Mouse (Mus musculus) heart, embryonic 14.5 days (tissue): ENCODE measurements around the gene Grasp. TPM values are rescaled to one million over a fixed set of nuclear protein-coding genes. Genes with fewer than 3 reads are reported as not detected.

Source experiments
- ATAC-seq: fragments of 200-750 bp; cut with Nextera tagmentation; 2 replicates; pipeline ENCODE4 v1.8.0; 2017; ENCODE audit warnings: low read depth, moderate TSS enrichment; ENCODE audit not compliant: insufficient number of reproducible peaks, insufficient read depth, low FRiP score
- H3K27ac ChIP-seq, 2 experiments: fragments of 200-500 bp in 1 of 2; fragments of 300-500 bp in 1 of 2; sonication (generic) in 1 of 2; replicated peaks in 1 of 2; 2 replicates each; pipeline ENCODE4 v1.5.1; 2012 to 2014; ENCODE audit warnings: low read depth in 2 of 2, low read length in 2 of 2, control low read depth in 1 of 2, mild to moderate bottlenecking in 1 of 2, mixed read lengths in 1 of 2; ENCODE audit not compliant: control insufficient read depth in 1 of 2, insufficient read depth in 1 of 2
- H3K27me3 ChIP-seq: fragments of 300-500 bp; sonication (generic); 2 replicates; pipeline ENCODE4 v1.6.1; 2014; ENCODE audit warnings: mild to moderate bottlenecking, low read length, control low read depth; ENCODE audit not compliant: control insufficient read depth, insufficient read depth
- H3K36me3 ChIP-seq: fragments of 300-500 bp; sonication (generic); 2 replicates; pipeline ENCODE4 v1.6.1; 2014; ENCODE audit warnings: mild to moderate bottlenecking, control low read depth, low read length, mixed read lengths; ENCODE audit not compliant: control insufficient read depth, insufficient read depth
- H3K4me1 ChIP-seq, 2 experiments: fragments of 200-500 bp in 1 of 2; fragments of 300-500 bp in 1 of 2; sonication (generic) in 1 of 2; 2 replicates each; pipeline ENCODE4 v1.6.1; 2012 to 2014; ENCODE audit warnings: low read length in 2 of 2, control low read depth in 1 of 2, mixed read lengths in 1 of 2; ENCODE audit not compliant: control insufficient read depth in 2 of 2, insufficient read depth in 2 of 2
- H3K4me2 ChIP-seq: fragments of 300-500 bp; sonication (generic); 2 replicates; pipeline ENCODE4 v1.6.1; 2014; ENCODE audit warnings: mild to moderate bottlenecking, low read length
- H3K4me3 ChIP-seq, 2 experiments: fragments of 200-500 bp in 1 of 2; fragments of 300-500 bp in 1 of 2; sonication (generic) in 1 of 2; 2 replicates each; pipeline ENCODE4 v1.5.1; 2012 to 2014; ENCODE audit warnings: low read length in 2 of 2, mild to moderate bottlenecking in 2 of 2, control low read depth in 1 of 2, low read depth in 1 of 2, moderate library complexity in 1 of 2; ENCODE audit not compliant: control insufficient read depth in 1 of 2, insufficient read depth in 1 of 2
- H3K9ac ChIP-seq: fragments of 300-500 bp; sonication (generic); 2 replicates; pipeline ENCODE4 v1.6.1; 2014; ENCODE audit warnings: mild to moderate bottlenecking, low read length
- H3K9me3 ChIP-seq: fragments of 300-500 bp; sonication (generic); 2 replicates; pipeline ENCODE4 v1.6.1; 2016; ENCODE audit warnings: low read length, control low read depth; ENCODE audit not compliant: control insufficient read depth
- WGBS: fragments of 180-500 bp; shearing (Covaris S2); extraction: QIAGEN DNeasy Blood & Tissue Kit; methylation state at CpG from one replicate; pipeline ENCODE4 v1.1.7; 2014; 5-methylcytosine and 5-hydroxymethylcytosine counted together
- polyA plus RNA-seq: library from polyadenylated mRNA; unstranded; fragments of >200 nt; fragmentation: Nextera tagmentation; extraction: Ambion mirVana; gene quantifications from 2 replicates; pipeline ENCODE4 v1.2.1, GENCODE M21; 2014

Grasp gene
- polyA plus RNA-seq, 1 experiment from 2014 or later: 5.5 TPM

GRCm38 (mm10) chr15:101189981-101190761 is 33.8 kb upstream of the Grasp start:
- Histone ChIP-seq H3K4me3 (no peak overlapping the region), H3K4me2 (no peak overlapping the region), H3K27me3 (no peaks in the 10 kb centered on the region), H3K9ac (peak overlapping the region; percentile 0; the same call in 1 of the 2 replicates), H3K4me1 (peaks cover 34 to 53% of the 10 kb centered on the region in 2 experiments), H3K27ac (peak overlapping the region in 1 of 2 experiments; percentile 53; a peak in 2 of 4 replicates), H3K36me3 (peaks cover 25% of the 10 kb centered on the region), H3K9me3 (0 out of 2 replicates have a peak, but pooled peaks cover 4% of the 10 kb centered on the region)
- WGBS: 77% methylated on average over 10 of the region's 10 CpGs
- ATAC-seq: 0 out of 2 replicates have a peak, but pooled peaks have one; percentile 17

GRCm38 (mm10) chr15:101190762-101191150 is 33.2 kb upstream of the Grasp start:
- H3K9ac ChIP-seq: no peak overlapping the region
- H3K4me3 ChIP-seq: no peak overlapping the region
- H3K9me3 ChIP-seq: no peaks in the 10 kb centered on the region
- peaks cover 34 to 53% of the 10 kb centered on the region in 2 experiments for H3K4me1 ChIP-seq
- WGBS: 41% methylated on average over 5 of the region's 5 CpGs
- H3K27ac ChIP-seq: peak overlapping the region in 1 of 2 experiments; percentile 74; a peak in 2 of 4 replicates
- H3K4me2 ChIP-seq: no peak overlapping the region
- no peaks in the 10 kb centered on the region for H3K27me3 ChIP-seq
- no peak for ATAC-seq
- peaks cover 31% of the 10 kb centered on the region for H3K36me3 ChIP-seq

- ATAC-seq: peak; percentile 52
- peak overlapping the region; percentile 60 for H3K9ac ChIP-seq
- H3K9me3 ChIP-seq: no peaks in the 10 kb centered on the region
- peak overlapping the region; percentile 67 to 74 for H3K27ac ChIP-seq
- H3K27me3 ChIP-seq: no peaks in the 10 kb centered on the region
- peak overlapping the region; percentile 24 for H3K4me2 ChIP-seq
- H3K36me3 ChIP-seq: peaks cover 34% of the 10 kb centered on the region
- WGBS: 13% methylated on average over 13 of the region's 13 CpGs
- H3K4me3 ChIP-seq: no peak overlapping the region
- peaks cover 34 to 53% of the 10 kb centered on the region in 2 experiments for H3K4me1 ChIP-seq
Observed at GRCm38 (mm10) chr15:101191459-101192259, 32.3 kb upstream of the Grasp start.

GRCm38 (mm10) chr15:101192260-101192640 is 31.7 kb upstream of the Grasp start:
- no peaks in the 10 kb centered on the region for H3K27me3 ChIP-seq
- H3K9me3 ChIP-seq: no peaks in the 10 kb centered on the region
- peaks cover 38% of the 10 kb centered on the region for H3K36me3 ChIP-seq
- H3K4me1 ChIP-seq: peaks cover 34 to 53% of the 10 kb centered on the region in 2 experiments
- H3K9ac ChIP-seq: peak overlapping the region; percentile 60
- no peak overlapping the region for H3K4me3 ChIP-seq
- WGBS: 42% methylated on average over 7 of the region's 7 CpGs
- no peak for ATAC-seq
- peak overlapping the region; percentile 67 to 74 for H3K27ac ChIP-seq
- peak overlapping the region; percentile 24; the same call in 1 of the 2 replicates for H3K4me2 ChIP-seq

GRCm38 (mm10) chr15:101192651-101193050 is 31.3 kb upstream of the Grasp start:
- Histone ChIP-seq H3K4me3 (no peak overlapping the region), H3K27ac (peak overlapping the region; percentile 67 to 74; a peak in 3 of 4 replicates), H3K36me3 (peaks cover 38% of the 10 kb centered on the region), H3K27me3 (no peaks in the 10 kb centered on the region), H3K9ac (peak overlapping the region; percentile 60; the same call in 1 of the 2 replicates), H3K4me1 (peaks cover 34 to 54% of the 10 kb centered on the region in 2 experiments), H3K9me3 (no peaks in the 10 kb centered on the region), H3K4me2 (peak overlapping the region; percentile 24; the same call in 1 of the 2 replicates)
- 55% methylated on average over 7 of the region's 7 CpGs for WGBS
- no peak for ATAC-seq

GRCm38 (mm10) chr15:101193971-101194370 is 30.0 kb upstream of the Grasp start:
- H3K27me3 ChIP-seq: no peaks in the 10 kb centered on the region
- 91% methylated on average over 6 of the region's 6 CpGs for WGBS
- H3K9ac ChIP-seq: no peak overlapping the region
- no peak overlapping the region for H3K4me3 ChIP-seq
- ATAC-seq: no peak
- peaks cover 34 to 56% of the 10 kb centered on the region in 2 experiments for H3K4me1 ChIP-seq
- H3K4me2 ChIP-seq: no peak overlapping the region
- no peaks in the 10 kb centered on the region for H3K9me3 ChIP-seq
- peaks cover 47% of the 10 kb centered on the region for H3K36me3 ChIP-seq
- H3K27ac ChIP-seq: no peak overlapping the region

GRCm38 (mm10) chr15:101194951-101195823 is 28.8 kb upstream of the Grasp start:
- Histone ChIP-seq H3K9me3 (no peaks in the 10 kb centered on the region), H3K27me3 (no peaks in the 10 kb centered on the region), H3K4me1 (peaks cover 30 to 43% of the 10 kb centered on the region in 2 experiments), H3K4me2 (no peak overlapping the region), H3K4me3 (no peak overlapping the region), H3K27ac (no peak overlapping the region), H3K9ac (no peak overlapping the region), H3K36me3 (peaks cover 58% of the 10 kb centered on the region)
- ATAC-seq: no peak
- WGBS: 73% methylated on average over 16 of the region's 16 CpGs
